Mouse (Mus musculus) mesoderm, embryonic 11.5 days (tissue): ENCODE results near the gene Lnx1.

Source experiments
- DNase-seq: peaks from one replicate; pipeline ENCODE4 v3.0.0-alpha.2; 2012; ENCODE audit warnings: low read depth, low spot score

Lnx1 gene

DNA sequence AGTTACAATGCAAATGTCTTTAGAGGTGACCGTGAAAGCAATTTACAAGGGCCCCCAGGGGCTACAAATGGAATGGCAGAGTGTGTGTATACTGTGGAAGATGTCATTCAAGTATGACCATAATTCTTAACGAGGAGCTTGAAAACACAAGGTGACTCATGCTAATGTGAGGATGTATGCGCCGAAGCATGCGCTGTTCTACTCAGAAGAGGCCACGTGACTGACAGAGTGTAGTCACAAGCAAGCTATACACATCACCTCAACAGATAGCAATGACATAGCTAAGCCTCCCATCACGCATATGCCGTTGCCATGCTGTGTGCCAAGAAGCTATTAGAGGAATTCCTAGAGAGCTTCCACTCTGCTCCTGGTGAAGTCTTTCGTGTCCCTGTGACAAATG, 5.2 kb downstream of the Lnx1 start:
- DNase-seq, result no peak

DNA sequence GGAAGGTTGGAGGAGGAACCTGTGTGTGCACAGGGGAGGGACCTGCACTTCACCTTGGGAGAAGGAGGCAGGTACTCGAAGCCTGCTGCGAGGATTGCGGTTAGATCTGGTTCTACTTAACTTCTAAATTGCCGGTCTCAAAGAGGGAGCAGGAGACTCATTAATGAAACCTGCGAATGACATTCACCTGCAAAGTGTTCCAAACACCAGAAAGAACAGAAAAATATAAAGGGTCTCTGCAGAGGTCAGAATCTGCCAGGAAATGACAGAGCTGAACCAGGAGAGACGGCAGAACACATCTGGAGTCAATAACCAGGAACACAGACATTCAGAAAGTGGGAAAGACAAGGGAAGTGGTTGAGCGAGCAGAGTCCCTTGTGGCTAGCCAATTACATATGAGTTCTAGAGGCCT, 8.3 kb downstream of the Lnx1 start:
- peak; percentile 43 for DNase-seq

DNA sequence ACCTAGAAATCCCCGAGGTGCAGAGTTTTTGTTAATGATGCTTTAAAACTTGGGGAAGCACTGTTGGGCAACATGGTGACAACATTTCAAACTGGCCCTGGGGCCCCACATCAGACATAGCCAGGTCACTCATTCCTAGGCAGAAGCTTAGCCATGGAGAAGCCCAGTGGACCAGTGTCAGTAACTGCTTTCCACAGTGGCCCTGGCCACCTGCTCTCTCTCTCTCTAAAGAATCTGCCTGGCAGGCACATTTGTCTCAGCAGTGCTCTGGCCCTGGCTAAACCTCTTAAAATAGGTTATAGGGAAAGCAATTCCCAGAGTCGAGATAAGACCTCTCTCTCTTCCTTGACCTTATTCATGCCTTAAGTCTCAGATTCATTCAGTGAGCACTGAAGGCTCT, 8.9 kb downstream of the Lnx1 start:
- no peak for DNase-seq

DNA sequence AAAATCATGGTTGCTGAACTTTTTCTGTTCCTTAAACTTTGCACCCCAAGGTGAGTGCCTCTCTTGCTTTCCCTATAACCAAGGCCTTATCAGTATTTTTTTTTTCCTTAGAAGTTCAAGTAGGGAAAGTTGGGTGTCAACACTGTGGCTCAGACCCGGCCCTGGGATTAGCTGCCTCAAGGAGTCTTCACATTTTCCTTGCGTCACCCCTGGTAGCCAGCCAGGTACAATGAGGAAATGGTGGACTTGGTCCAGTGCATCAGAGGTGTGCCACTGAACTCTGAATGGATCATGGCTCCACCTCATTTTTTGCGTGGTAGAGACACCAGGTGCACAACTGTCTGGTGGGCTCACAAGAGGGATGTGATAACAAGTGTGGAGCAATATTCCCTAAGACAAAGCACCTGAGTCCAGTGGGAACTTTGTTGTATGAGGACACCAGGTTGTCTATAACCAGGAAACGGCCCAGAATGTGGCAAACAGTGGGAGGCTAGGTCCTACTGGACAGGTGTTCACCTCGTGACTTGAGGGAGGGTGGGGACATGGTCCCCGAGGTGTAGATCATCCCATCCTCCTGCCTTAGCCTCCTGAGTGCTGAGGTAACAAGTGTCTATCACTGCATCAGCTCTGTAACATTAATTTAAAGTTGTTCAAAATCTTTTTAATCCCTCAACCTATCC, 10.2 kb downstream of the Lnx1 start:
- DNase-seq, result no peak

- DNase-seq, result no peak
Measured at GRCm38 (mm10) chr5:74688822-74689221, 13.9 kb downstream of the Lnx1 start.

GRCm38 (mm10) chr5:74684944-74685343, 17.8 kb downstream of the Lnx1 start:
- no peak for DNase-seq

DNA sequence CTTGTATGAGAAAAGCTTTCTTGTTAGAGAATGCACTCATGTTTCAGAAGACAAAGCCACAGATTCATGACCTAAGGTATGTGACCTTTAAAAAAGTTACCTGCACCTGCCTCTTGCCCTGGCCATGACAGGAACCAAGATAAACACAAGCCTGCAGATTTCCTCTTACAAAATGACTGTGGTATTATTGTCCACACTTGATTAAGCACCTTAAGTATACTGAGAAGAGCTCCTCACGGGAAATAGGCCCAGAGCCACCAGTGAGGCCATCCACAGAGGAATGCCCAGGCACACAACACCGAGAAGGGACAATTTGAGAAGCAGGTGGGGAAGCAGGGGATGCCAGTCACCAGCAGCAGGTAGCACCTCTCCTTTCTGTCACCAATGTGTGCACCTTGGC, 18.9 kb downstream of the Lnx1 start:
- DNase-seq, result no peak

DNA sequence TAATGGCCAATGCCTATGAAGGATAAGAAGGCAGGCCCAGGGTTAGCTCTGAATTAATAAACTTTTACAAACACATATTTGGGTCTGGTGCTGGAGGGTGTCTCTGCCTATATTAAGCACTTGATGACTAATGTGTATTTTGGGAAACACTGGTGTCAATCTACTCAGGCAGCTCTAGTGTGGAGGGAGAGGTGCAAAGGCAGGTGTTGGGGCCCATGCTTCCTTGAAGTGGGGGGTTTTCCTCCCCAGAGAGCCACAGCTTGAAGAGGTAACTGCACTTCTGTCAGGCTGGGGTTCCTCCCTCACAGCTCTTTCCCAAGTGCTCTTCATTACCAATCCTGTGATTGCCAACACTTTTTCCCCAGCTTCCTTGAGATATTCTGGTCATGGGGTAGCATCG, 20.0 kb downstream of the Lnx1 start:
- no peak for DNase-seq

DNA sequence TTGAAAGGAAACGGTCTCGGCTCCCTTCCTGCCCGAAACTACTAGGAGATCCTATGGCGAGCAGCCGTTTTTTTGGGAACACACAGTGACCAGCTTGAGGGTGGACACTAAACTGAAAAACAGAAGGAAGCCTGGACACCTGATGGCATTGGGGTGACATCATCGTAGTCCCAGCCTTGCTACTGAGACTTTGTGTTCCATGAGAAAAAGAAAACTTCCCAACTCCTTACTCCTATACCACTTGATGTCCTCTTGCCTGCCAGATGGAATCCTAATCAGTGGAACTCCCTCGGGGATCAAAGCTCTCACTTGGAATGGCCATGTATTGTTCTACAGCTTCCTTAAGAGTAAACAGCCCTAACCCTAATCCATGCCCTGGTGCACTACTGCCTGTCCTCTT, 23.1 kb downstream of the Lnx1 start:
- no peak for DNase-seq

DNA sequence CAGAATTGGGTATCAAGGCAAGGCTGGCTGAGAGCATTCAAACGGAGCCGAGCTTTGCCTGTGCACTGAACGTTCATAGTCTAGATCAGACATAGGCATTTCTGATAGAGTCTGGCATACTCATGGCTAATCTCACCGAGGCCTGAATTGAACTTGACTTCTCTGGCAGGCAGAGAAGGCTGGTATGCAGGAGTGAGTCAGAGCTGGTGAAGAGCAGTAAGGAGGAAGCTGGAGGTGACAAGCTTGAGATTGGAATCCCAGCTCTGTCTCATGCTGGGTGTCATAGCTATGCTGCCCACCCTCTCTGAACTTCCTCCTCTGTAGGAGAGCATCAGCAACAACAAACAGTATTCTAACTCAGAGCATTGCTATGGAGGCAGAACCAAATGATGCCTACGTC, 24.0 kb downstream of the Lnx1 start:
- DNase-seq, result no peak

DNA sequence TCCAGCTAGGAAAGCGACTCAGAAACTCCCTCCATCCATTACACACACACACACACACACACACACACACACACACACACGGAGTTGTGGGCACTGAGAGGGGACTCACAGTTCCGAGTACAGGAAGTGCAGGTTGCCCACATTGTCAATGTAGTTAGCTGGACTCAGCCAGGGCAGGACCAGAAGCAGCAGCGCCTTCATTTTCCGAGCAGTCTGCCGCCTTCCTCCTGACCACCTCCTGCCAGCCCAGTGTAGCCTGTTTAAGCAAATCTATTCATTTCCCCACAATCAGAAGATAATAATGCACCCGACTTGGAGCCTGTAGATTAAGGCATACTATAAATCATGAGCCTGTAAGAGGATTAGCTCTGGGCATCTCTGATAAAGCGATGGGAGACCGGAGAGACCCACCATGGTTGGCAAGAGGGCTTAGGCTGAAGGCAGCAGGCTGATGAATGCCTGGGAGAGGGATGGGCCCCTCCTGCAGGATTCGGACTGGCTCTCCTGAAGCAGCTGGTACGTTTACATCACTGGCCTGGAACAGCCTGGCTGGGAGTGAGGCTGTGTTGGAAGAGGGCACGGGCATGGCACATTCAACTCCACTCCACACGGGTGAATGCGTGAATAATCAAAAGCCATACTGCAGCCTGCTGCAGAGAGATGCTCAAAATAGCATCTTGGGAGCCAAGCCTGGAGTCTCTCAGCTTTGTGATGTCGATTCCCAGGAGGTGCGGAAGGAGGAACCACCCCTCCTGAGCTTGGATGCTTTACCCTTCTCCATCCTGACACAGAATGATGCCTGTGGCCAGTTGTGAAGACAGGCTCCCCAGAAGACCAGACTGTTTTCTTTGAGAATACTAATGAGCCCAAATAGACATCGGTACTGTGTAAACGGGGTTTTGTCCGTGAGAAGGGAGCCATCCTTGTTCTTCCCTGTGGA, 25.0 kb downstream of the Lnx1 start:
- DNase-seq, result no peak

DNA sequence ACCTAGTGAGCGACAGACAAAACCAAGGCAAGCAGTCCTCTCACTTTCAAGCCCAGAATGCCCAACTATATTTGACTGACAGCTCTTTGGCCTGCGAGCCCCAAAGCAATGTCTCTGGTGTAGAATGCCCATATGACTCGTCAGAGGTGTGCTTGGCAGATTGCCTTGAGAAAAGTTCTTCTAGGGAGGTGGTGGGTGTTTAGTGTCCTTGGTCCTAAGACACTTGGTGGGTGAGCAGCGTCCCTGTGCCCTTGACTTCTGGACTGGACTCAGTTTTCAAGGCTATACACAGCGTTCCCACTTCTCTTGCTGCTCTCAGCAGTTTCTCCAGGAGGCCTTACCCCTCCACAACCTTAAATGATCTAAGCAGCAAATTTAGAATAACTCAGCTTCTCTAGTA, 30.2 kb downstream of the Lnx1 start:
- no peak for DNase-seq

DNA sequence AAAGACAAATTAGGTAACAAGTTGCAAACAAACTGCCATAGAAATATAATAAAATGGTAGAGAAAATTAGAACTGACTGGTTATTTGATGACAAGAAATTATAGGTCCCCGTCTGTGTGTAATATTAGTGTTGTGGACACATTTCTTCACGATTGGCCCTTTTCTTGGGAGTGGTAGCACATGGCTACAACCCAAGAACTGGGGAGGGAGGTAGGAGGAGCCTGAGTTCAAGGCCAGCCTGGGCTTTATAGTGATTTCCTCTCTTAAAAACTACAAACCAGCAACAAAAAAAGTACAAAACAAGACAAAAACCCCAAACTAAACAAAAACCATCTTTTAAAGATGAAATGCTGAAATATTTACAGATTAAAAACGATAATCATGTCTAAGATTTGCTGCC, 31.8 kb downstream of the Lnx1 start:
- no peak for DNase-seq

GRCm38 (mm10) chr5:74669925-74670324, 32.8 kb downstream of the Lnx1 start:
- no peak for DNase-seq

GRCm38 (mm10) chr5:74668956-74669355, 33.8 kb downstream of the Lnx1 start:
- DNase-seq, result no peak

DNA sequence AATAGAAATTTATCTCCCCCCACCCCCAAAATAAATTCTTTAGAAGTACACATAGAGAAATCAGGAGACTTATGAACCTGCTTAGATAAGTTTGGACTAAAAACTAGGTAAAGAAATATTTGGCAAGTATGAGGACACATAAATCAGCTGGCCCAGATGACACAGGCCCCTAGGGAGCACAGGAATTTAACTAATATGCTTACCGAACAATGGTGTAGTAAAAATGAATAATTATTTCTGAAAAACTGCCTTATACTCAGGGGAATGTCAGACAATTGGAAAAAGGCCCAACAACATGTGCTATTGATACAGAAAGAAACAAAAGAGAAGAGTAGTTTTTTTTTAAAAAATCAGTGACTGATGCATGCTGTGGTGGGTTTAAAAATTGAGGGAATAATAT, 40.1 kb downstream of the Lnx1 start:
- peak; percentile 58 for DNase-seq

GRCm38 (mm10) chr5:74661734-74662560, 40.8 kb downstream of the Lnx1 start:
- no peak for DNase-seq

DNA sequence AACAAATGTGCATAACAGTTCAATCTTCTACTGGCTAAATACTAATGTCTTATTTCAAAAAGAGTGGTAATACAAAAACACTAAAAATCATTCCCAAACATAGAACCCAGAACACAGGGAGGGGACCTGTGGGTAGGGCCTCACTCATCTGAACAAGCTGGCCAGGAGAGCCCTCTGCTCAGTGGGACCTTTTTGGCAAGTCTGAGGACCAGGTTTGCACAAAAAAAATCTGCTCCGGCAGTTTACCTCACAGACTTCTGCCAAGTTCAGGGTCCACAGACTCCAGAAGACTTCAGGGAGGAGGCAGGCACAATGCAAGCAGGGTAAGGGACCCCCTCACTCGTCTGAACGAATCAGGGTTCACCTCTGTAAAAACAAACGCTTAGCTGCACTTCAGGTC, 42.9 kb downstream of the Lnx1 start:
- no peak for DNase-seq

GRCm38 (mm10) chr5:74659281-74659680, 43.4 kb downstream of the Lnx1 start:
- no peak for DNase-seq

DNA sequence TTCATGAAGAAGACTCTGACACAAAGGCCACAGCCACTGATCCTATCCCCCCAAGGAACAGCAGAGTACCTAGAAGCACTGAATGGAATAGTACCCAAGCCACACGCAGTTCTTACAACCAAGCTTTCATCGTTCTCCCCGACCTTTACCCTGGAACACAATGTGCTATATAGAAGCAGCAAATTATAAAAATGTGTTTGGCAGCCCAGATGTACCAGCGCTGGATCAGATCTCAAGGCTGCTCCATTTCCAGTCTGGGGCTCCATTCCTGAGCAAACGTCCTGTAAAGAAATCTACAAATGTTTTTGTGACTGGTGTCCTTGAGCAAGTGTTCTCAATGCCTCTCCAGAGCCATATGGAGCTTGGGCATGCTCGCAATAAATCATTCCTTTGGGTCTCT, 44.8 kb downstream of the Lnx1 start:
- DNase-seq, result no peak

DNA sequence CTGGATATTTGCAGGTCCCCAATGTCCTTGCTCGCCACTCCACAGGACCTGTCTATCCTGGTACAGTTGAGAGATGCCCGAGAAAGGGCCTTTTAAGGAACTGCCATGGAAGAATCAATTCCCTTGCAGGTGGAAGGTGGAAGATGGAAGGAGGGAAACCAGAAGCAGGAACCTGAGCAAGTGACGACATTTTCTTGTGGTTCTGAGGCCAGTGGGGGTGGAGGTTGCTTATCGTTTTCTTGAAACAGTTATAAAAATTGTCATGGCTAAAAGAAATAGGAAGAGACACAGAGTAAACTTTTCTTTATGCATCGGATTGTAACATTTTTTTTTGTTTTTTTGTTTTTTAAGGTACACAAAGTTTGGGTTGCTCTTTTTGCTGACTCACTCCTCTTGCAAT, 46.3 kb downstream of the Lnx1 start:
- DNase-seq, result no peak

DNA sequence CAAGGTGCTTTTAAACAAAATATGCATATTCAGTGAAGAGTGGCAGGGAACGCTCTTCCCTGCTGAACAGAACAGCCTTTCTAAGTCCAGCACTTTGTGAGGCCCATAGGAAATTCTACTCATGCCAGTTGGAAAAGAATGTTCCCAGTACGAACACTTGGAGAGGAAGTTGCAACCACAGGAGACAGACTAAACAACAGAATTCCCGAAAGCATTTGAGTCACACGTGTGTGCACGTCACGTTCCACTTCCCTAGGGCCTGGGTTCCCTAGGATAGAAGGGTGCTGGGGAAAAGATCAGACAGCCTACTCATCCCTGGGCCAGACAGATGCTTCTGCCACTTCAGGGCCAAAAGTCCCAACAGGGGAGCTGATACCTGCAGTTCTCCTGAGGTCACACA, 48.2 kb downstream of the Lnx1 start:
- DNase-seq, result no peak
